Comparison of ENCODE assay signal across 21 mouse cellular contexts in the genomic region with DNA sequence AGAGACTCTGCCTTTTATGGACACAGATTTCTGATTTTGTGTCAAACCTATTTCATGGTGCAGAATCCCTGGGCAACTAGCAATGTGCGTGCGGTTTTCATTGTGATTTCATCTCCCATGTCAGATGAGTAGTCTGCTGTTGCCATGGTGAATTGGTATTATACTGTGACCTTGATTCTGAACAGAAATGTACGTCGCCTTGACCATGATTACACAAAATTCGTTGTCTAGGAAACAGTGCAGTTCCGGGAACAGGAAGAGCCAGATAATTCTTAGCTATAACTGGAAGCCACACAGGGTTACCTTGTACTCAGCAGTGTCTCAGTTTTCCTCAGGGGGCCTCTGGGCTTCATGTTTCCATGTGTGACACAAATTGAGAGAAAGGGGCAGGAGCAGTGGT. TPM values are rescaled to one million over a fixed set of nuclear protein-coding genes. Genes with fewer than 3 reads are reported as not detected.
DNase-seq lines count a peak whose midpoint lies in the region; ATAC-seq and TF ChIP-seq lines count a peak whose summit lies in the region.
"Had no signal": no experiment of that assay in that cellular context is flagged by ENCODE, and none has a peak within 500 bp of the region (broad histone marks: within the 10 kb centered on the region; RNA-seq: fewer than 3 reads in every experiment).

No protein-coding gene starts in this region.

- H3K4me2 ChIP-seq in midbrain, embryonic 12.5 days (replicated peaks), result no peak overlapping the region
- no peak overlapping the region for H3K4me2 ChIP-seq in heart, embryonic 11.5 days
- H3K4me2 ChIP-seq: embryonic facial prominence, embryonic 12.5 days; intestine, embryonic 15.5 days; liver, embryonic 13.5 days had no signal

- ATAC-seq in midbrain, embryonic 12.5 days (ENCODE audit: low FRiP score, low read depth), result no peak
- ATAC-seq in heart, embryonic 11.5 days (replicated peaks; ENCODE audit: insufficient number of reproducible peaks, low FRiP score, low TSS enrichment), result no peak
- ATAC-seq: intestine, embryonic 15.5 days had no signal

- WGBS in midbrain, embryonic 12.5 days, result 56% methylated on average over 6 of the region's 6 CpGs
- WGBS in heart, embryonic 11.5 days (ENCODE audit: insufficient replicate concordance), result 70% methylated on average over 6 of the region's 6 CpGs

- no peak overlapping the region for H3K4me3 ChIP-seq in layer of hippocampus, adult 2 months
- H3K4me3 ChIP-seq in midbrain, embryonic 12.5 days, result no peak overlapping the region
- H3K4me3 ChIP-seq in heart, embryonic 11.5 days (ENCODE audit: low read depth, low read length), result no peak overlapping the region
- H3K4me3 ChIP-seq: embryonic facial prominence, embryonic 12.5 days; intestine, embryonic 15.5 days; liver, embryonic 13.5 days had no signal

- H3K4me1 ChIP-seq in midbrain, embryonic 12.5 days, result no peaks in the 10 kb centered on the region
- H3K4me1 ChIP-seq in heart, embryonic 11.5 days (ENCODE audit: control insufficient read depth, insufficient read depth, low read length), result no peaks in the 10 kb centered on the region
- H3K4me1 ChIP-seq: embryonic facial prominence, embryonic 12.5 days; intestine, embryonic 15.5 days; liver, embryonic 13.5 days had no signal

- no peak for TF ChIP-seq CTCF in layer of hippocampus, adult 2 months (conservative IDR thresholded peaks at IDR 0.05)

- H3K9ac ChIP-seq in midbrain, embryonic 12.5 days (replicated peaks), result no peak overlapping the region
- H3K9ac ChIP-seq in heart, embryonic 11.5 days (ENCODE audit: low read depth, low read length), result no peak overlapping the region
- H3K9ac ChIP-seq: embryonic facial prominence, embryonic 12.5 days; intestine, embryonic 15.5 days; liver, embryonic 13.5 days had no signal

- H3K27ac ChIP-seq in layer of hippocampus, adult 2 months, result peak overlapping the region; percentile 7; the same call in 1 of the 2 replicates
- 0 out of 2 replicates have a peak overlapping the region, but pooled peaks have one; percentile 42 for H3K27ac ChIP-seq in midbrain, embryonic 12.5 days (replicated peaks)
- H3K27ac ChIP-seq in heart, embryonic 11.5 days (ENCODE audit: low read depth, low read length), result no peak overlapping the region
- H3K27ac ChIP-seq: embryonic facial prominence, embryonic 12.5 days; intestine, embryonic 15.5 days; liver, embryonic 13.5 days had no signal

- H3K27me3 ChIP-seq in midbrain, embryonic 12.5 days, result no peaks in the 10 kb centered on the region
- 0 out of 2 replicates have a peak, but pooled peaks cover 2% of the 10 kb centered on the region for H3K27me3 ChIP-seq in heart, embryonic 11.5 days (ENCODE audit: control insufficient read depth, insufficient read depth, low read length)
- H3K27me3 ChIP-seq: embryonic facial prominence, embryonic 12.5 days; intestine, embryonic 15.5 days; liver, embryonic 13.5 days had no signal

- no peaks in the 10 kb centered on the region for H3K9me3 ChIP-seq in midbrain, embryonic 12.5 days
- H3K9me3 ChIP-seq in heart, embryonic 11.5 days (replicated peaks; ENCODE audit: control insufficient read depth, low read length), result no peaks in the 10 kb centered on the region
- H3K9me3 ChIP-seq: embryonic facial prominence, embryonic 12.5 days; intestine, embryonic 15.5 days; liver, embryonic 13.5 days had no signal

- no peaks in the 10 kb centered on the region for H3K36me3 ChIP-seq in midbrain, embryonic 12.5 days
- no peaks in the 10 kb centered on the region for H3K36me3 ChIP-seq in heart, embryonic 11.5 days (ENCODE audit: control insufficient read depth, insufficient read depth, low read length)
- H3K36me3 ChIP-seq: embryonic facial prominence, embryonic 12.5 days; intestine, embryonic 15.5 days; liver, embryonic 13.5 days had no signal

- DNase-seq in adrenal gland, adult (ENCODE audit: inconsistent age in 2 of 2, low spot score in 1 of 2), result peak; percentile 23 to 77
- no peak for DNase-seq in adrenal gland, postnatal 4 days (ENCODE audit: low spot score in 2 of 2)
- peak in 1 of 2 experiments; percentile 10 for DNase-seq in layer of hippocampus, adult 2 months (ENCODE audit: low spot score in 2 of 2)
- DNase-seq in layer of hippocampus, postnatal 10 days (ENCODE audit: low spot score in 2 of 2), result no peak
- peak; percentile 49 for DNase-seq in brain, adult 2 months (ENCODE audit: low read depth, low spot score)
- DNase-seq in cerebellum, postnatal 25 days, result no peak
- DNase-seq: cerebellum, adult 9-10 months; kidney, postnatal 25 days; liver, embryonic 13.5 days; lung, postnatal 10 days had no signal

RNA-seq across cellular contexts. Expression of a gene that starts 14.1 kb away (rescaled TPM):
- not detected for total RNA-seq in adrenal gland, postnatal 4 days (2021)
- total RNA-seq in layer of hippocampus, adult 2 months (2021), result not detected
- under 1 TPM; 0.16 to 0.29 TPM for total RNA-seq in layer of hippocampus, postnatal 10 days (2021)
- polyA plus RNA-seq in midbrain, embryonic 12.5 days (2016; fragmentation: Nextera tagmentation; extraction: Ambion mirVana), result not detected in 2 replicates
- polyA plus RNA-seq in heart, embryonic 11.5 days (2014; fragmentation: Nextera tagmentation; extraction: Ambion mirVana), result not detected in 2 replicates
- total RNA-seq: granulocyte monocyte progenitor cell, adult 5-6 weeks had no signal
- polyA plus RNA-seq: embryonic facial prominence, embryonic 12.5 days; heart, postnatal 0 days; intestine, embryonic 15.5 days; liver, embryonic 13.5 days; neural tube, embryonic 14.5 days; small intestine, adult 2 months had no signal

RNA-seq across cellular contexts. Expression of a gene that starts 26.5 kb away (rescaled TPM):
- under 1 TPM; 0.25 to 0.31 TPM for total RNA-seq in adrenal gland, postnatal 4 days (2021)
- total RNA-seq in layer of hippocampus, adult 2 months (2021), result 1 to 10 TPM; 2.8 TPM
- total RNA-seq in layer of hippocampus, postnatal 10 days (2021), result 1 to 10 TPM; 3.2 to 4.9 TPM
- 0.18 and 0.22 TPM in 2 replicates for polyA plus RNA-seq in midbrain, embryonic 12.5 days (2016; fragmentation: Nextera tagmentation; extraction: Ambion mirVana)
- 0.04 TPM in 1 of 2 replicates, not detected in the other for polyA plus RNA-seq in heart, embryonic 11.5 days (2014; fragmentation: Nextera tagmentation; extraction: Ambion mirVana)
- total RNA-seq: granulocyte monocyte progenitor cell, adult 5-6 weeks had no signal
- polyA plus RNA-seq: heart, postnatal 0 days; liver, embryonic 13.5 days had no signal

RNA-seq across cellular contexts. Expression of a gene that starts 42.0 kb away (rescaled TPM):
- 10 to 100 TPM; 26.6 to 28.8 TPM for total RNA-seq in adrenal gland, postnatal 4 days (2021)
- 10 to 100 TPM; 11.0 to 11.9 TPM for total RNA-seq in layer of hippocampus, adult 2 months (2021)
- 10 to 100 TPM; 12.1 to 16.1 TPM for total RNA-seq in layer of hippocampus, postnatal 10 days (2021)
- 18.6 and 19.1 TPM in 2 replicates for polyA plus RNA-seq in midbrain, embryonic 12.5 days (2016; fragmentation: Nextera tagmentation; extraction: Ambion mirVana)
- 12.3 and 14.4 TPM in 2 replicates for polyA plus RNA-seq in heart, embryonic 11.5 days (2014; fragmentation: Nextera tagmentation; extraction: Ambion mirVana)

RNA-seq across cellular contexts. Expression of a gene that starts 47.8 kb away (rescaled TPM):
- total RNA-seq in adrenal gland, postnatal 4 days (2021), result not detected
- total RNA-seq in layer of hippocampus, adult 2 months (2021), result not detected
- not detected for total RNA-seq in layer of hippocampus, postnatal 10 days (2021)
- not detected in 2 replicates for polyA plus RNA-seq in midbrain, embryonic 12.5 days (2016; fragmentation: Nextera tagmentation; extraction: Ambion mirVana)
- not detected in 2 replicates for polyA plus RNA-seq in heart, embryonic 11.5 days (2014; fragmentation: Nextera tagmentation; extraction: Ambion mirVana)
- total RNA-seq: granulocyte monocyte progenitor cell, adult 5-6 weeks; left cerebral cortex, postnatal 10 days had no signal
- polyA plus RNA-seq: embryonic facial prominence, embryonic 12.5 days; frontal cortex, adult 2 months; heart, postnatal 0 days; intestine, embryonic 15.5 days; liver, embryonic 13.5 days; neural tube, embryonic 14.5 days; small intestine, adult 2 months had no signal

RNA-seq across cellular contexts. Expression of a gene that starts 50.7 kb away (rescaled TPM):
- total RNA-seq in adrenal gland, postnatal 4 days (2021), result not detected
- not detected for total RNA-seq in layer of hippocampus, adult 2 months (2021)
- total RNA-seq in layer of hippocampus, postnatal 10 days (2021), result not detected
- not detected in 2 replicates for polyA plus RNA-seq in midbrain, embryonic 12.5 days (2016; fragmentation: Nextera tagmentation; extraction: Ambion mirVana)
- polyA plus RNA-seq in heart, embryonic 11.5 days (2014; fragmentation: Nextera tagmentation; extraction: Ambion mirVana), result not detected in 2 replicates
- total RNA-seq: granulocyte monocyte progenitor cell, adult 5-6 weeks; left cerebral cortex, postnatal 10 days had no signal
- polyA plus RNA-seq: embryonic facial prominence, embryonic 12.5 days; frontal cortex, adult 2 months; heart, postnatal 0 days; intestine, embryonic 15.5 days; liver, embryonic 13.5 days; neural tube, embryonic 14.5 days; testis, adult 2 months had no signal

Comparison
In these comparisons a context has a peak if more than half of its experiments do, and no peak if none do; other contexts are left out.
1. DNase-seq: peak in adrenal gland, adult (2 of 2) and brain, adult 2 months (single experiment); none in adrenal gland, postnatal 4 days (0 of 2), layer of hippocampus, postnatal 10 days (0 of 2) and cerebellum, postnatal 25 days (0 of 2).